Mouse (Mus musculus): ENCODE results near the gene Acly.
A peak's percentile ranks its signal among the peaks of the same experiment; 100 is the strongest.

The Acly gene

GRCm38 (mm10) chr11:100440691-100441522 lies 86.9 kb downstream of the Acly start:
- DNase-seq (ENCODE audit: low spot score) = peak; percentile 84

- no peak for DNase-seq (ENCODE audit: low spot score)
These were observed 89.9 kb downstream of the Acly start for GRCm38 (mm10) chr11:100437901-100438300.

- DNase-seq (ENCODE audit: low spot score) = no peak
These were observed 92.0 kb downstream of the Acly start for GRCm38 (mm10) chr11:100435678-100436246.

GRCm38 (mm10) chr11:100432002-100432401 lies 95.8 kb downstream of the Acly start:
- no peak for DNase-seq (ENCODE audit: low spot score)

GRCm38 (mm10) chr11:100430052-100430451 lies 97.7 kb downstream of the Acly start:
- no peak for DNase-seq (ENCODE audit: low spot score)

- DNase-seq (ENCODE audit: low spot score) = no peak
These were observed 99.1 kb downstream of the Acly start for GRCm38 (mm10) chr11:100428612-100429199.

- DNase-seq (ENCODE audit: low spot score) = no peak
These were observed 101.0 kb downstream of the Acly start for GRCm38 (mm10) chr11:100426820-100427219.
